Mouse (Mus musculus) heart, adult 2 months (tissue): Measurements from ENCODE around the gene Arrdc4. TPM values are rescaled to one million over a fixed set of nuclear protein-coding genes. Genes with fewer than 3 reads are reported as not detected.

ENCODE experiments used
- DNase-seq, 2 experiments: peaks; one replicate each; pipeline ENCODE4 v3.0.0; 2021
- H3K27ac ChIP-seq: fragments of 200-600 bp; 2 replicates; pipeline ENCODE4 v1.8.1; 2022
- H3K27me3 ChIP-seq: fragments of 200-500 bp; 2 replicates; pipeline ENCODE4 v1.6.1; 2012; ENCODE audit warnings: mild to moderate bottlenecking, low read length, inconsistent platforms, mixed read lengths; ENCODE audit not compliant: control insufficient read depth, insufficient read depth
- H3K36me3 ChIP-seq: fragments of 200-500 bp; 2 replicates; pipeline ENCODE4 v1.6.1; 2012; ENCODE audit warnings: low read length, inconsistent platforms; ENCODE audit not compliant: control insufficient read depth, insufficient read depth
- H3K4me1 ChIP-seq: fragments of 200-500 bp; 2 replicates; pipeline ENCODE4 v1.6.1; 2011; ENCODE audit warnings: low read length; ENCODE audit not compliant: control insufficient read depth, insufficient read depth
- H3K4me3 ChIP-seq: fragments of 200-600 bp; 2 replicates; pipeline ENCODE4 v1.8.1; 2022
- H3K79me2 ChIP-seq: fragments of 200-500 bp; replicated peaks from 2 replicates; pipeline ENCODE4 v1.6.1; 2012; ENCODE audit warnings: mild to moderate bottlenecking, inconsistent platforms, low read length, moderate library complexity, mixed read lengths; ENCODE audit not compliant: control insufficient read depth, insufficient read depth
- H3K9ac ChIP-seq: fragments of 200-500 bp; 2 replicates; pipeline ENCODE4 v1.6.1; 2012; ENCODE audit warnings: low read depth, mild to moderate bottlenecking, control low read depth, inconsistent platforms, low read length, mixed read lengths
- CTCF ChIP-seq: fragments of 200-600 bp; IDR thresholded peaks from 2 replicates; pipeline ENCODE4 v1.8.1; 2022; ENCODE audit warnings: antibody characterized with exemption, mild to moderate bottlenecking, moderate library complexity
- EP300 ChIP-seq: fragments of 200-500 bp; IDR thresholded peaks from 2 replicates; pipeline ENCODE4 v1.6.1; 2011; ENCODE audit warnings: low read depth, low read length, control low read depth; ENCODE audit not compliant: insufficient read depth
- POLR2A ChIP-seq: fragments of 200-500 bp; IDR thresholded peaks from 2 replicates; pipeline ENCODE4 v1.6.1; 2011; ENCODE audit warnings: mild to moderate bottlenecking, low read depth, low read length, control low read depth; ENCODE audit not compliant: insufficient read depth
- WGBS: fragments of 180-500 bp; shearing (Covaris S2); methylation state at CpG from one replicate; pipeline ENCODE4 v1.1.7; 2018; 5-methylcytosine and 5-hydroxymethylcytosine counted together
- intact Hi-C: fragments of 180-260 bp; cut with DNase I; formaldehyde crosslinking; loops from one replicate; pipeline ENCODE4 v1.15.1; 2025
- polyA plus RNA-seq: library from polyadenylated mRNA; depleted of rRNA; stranded (reverse); fragments of >200 nt; gene quantifications from 2 replicates; pipeline ENCODE4 v1.2.3, GENCODE M21; 2012
- total RNA-seq, 2 experiments: library from RNA; stranded (reverse); gene quantifications; 2 replicates each; pipeline ENCODE4 v1.2.3; 2021

Gene Arrdc4
- total and polyA plus RNA-seq, 3 experiments = 4.6 to 7.2 (median 6.3) TPM

DNA sequence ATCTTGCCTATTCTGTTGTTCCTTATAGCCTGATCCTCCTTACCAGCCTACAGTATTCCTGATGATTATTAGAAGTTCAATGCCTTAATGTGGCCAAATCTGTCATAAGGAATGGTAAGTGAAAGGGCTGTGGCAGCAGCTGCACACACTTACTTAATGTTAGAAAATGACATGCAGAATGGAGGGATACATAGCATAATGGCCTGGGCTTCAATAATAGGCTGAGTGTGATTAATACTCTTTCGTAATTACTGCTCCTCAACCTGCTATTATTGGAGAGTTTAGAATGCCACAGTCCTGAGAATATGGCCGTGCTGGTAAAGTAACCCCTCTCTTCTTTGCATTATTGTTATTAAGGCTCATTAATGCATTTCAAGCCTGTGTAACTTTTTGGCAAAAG, 4.8 kb downstream of the Arrdc4 start:
- Histone ChIP-seq H3K27ac (no peak overlapping the region; the same call in 1 of the 2 replicates), H3K79me2 (no peaks in the 10 kb centered on the region; the same call in 1 of the 2 replicates), H3K9ac (no peak overlapping the region), H3K4me3 (no peak overlapping the region), H3K36me3 (peaks cover 12% of the 10 kb centered on the region), H3K4me1 (peaks cover 12% of the 10 kb centered on the region), H3K27me3 (no peaks in the 10 kb centered on the region)
- TF ChIP-seq POLR2A (no peak), CTCF (no peak)
- no peak for DNase-seq
- 93% methylated on average over 2 of the region's 2 CpGs for WGBS
- intact Hi-C loops = loop anchor here (2.0 kb wide), 1 partner anchor 25 kb away; no protein-coding TSS in a partner anchor

DNA sequence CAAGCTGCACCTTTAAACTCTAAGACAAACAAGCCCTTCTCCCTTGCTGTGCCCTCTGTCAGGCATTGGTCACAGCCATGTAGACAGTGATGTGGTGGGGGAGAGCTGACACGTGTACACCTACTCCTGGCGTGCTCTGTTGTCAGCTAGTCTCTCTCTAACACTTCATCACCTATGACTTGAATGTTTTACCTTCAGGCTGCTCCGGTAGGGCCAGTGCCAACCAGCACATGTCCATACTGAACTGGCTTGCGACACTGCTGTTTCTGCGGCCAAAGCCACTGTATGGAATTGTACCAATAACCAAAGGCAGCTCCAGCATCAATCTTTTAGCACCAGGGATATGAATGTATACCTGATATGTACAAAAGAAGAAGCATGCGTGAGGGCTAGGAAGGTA, 8.3 kb downstream of the Arrdc4 start:
- WGBS = 90% methylated on average over 6 of the region's 6 CpGs
- no peaks in the 10 kb centered on the region; the same call in 1 of the 2 replicates for H3K79me2 ChIP-seq
- H3K4me3 ChIP-seq = no peak overlapping the region
- H3K36me3 ChIP-seq = peaks cover 10% of the 10 kb centered on the region
- TF ChIP-seq POLR2A (no peak), EP300 (no peak), CTCF (no peak)
- H3K4me1 ChIP-seq = peaks cover 6% of the 10 kb centered on the region
- H3K27ac ChIP-seq = no peak overlapping the region
- no peak for DNase-seq
- intact Hi-C loops = no loop called here
- H3K27me3 ChIP-seq = no peaks in the 10 kb centered on the region
- H3K9ac ChIP-seq = no peak overlapping the region

DNA sequence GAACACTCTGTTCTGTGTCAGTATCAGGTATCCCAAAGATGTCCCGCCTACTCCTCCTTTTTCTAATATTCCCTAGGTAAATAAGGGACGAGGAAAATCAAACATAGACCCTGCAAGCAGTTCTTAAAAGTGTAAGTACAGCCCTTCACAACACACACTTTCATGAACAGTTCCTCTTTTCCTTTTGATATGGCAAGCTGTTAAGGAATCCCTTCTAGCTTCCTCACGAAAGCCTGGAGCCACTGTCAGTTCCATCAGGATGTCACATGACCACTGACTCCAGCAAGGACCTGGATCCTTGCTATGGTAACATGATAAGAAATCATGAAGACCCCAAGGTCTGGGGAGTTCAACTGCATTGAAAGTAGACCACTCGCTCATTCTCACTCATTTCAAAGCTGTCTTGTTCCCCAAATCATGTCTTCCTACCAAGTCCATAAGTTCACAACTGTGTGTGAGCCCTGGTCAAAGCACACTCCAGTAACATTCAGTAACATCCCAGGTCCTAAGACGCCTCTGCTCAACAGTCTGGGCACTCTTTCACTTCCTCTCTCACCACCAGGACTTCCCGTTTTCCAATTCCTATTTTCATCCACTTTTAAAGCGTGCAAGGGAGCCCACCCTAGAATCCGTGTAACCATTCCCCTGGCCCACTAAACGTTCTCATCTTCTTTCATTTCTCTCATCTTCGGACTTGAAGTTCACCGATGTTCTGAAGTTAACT, 10.2 kb downstream of the Arrdc4 start:
- TF ChIP-seq CTCF = no peak
- WGBS = 85% methylated on average over 11 of the region's 11 CpGs
- no peaks in the 10 kb centered on the region for H3K27me3 ChIP-seq
- DNase-seq = no peak
- H3K9ac ChIP-seq = no peak overlapping the region
- H3K36me3 ChIP-seq = peaks cover 4% of the 10 kb centered on the region
- intact Hi-C loops = no loop called here
- H3K4me3 ChIP-seq = no peak overlapping the region
- no peak overlapping the region for H3K27ac ChIP-seq
- H3K4me1 ChIP-seq = no peaks in the 10 kb centered on the region
- no peaks in the 10 kb centered on the region for H3K79me2 ChIP-seq

DNA sequence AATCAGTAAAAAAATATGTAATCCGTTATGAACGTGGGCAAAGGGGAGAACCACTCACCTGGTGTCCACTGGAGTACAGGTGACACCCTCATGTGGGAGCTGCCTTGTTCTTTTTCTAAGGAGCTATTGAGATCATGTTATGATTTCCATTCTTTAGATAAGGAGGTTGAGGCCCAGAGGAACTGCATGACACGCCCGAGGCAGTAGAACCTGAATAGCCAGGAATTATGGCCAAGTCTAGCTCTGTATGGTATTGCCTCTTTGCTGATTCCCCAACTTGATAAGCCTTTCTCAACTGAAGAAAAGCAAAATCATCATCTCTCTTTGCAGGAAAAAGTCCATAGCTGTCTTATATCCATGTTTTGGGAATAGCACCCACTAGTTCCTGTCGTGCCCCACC, 22.7 kb downstream of the Arrdc4 start:
- DNase-seq = no peak
- intact Hi-C loops = no loop called here
- Histone ChIP-seq H3K79me2 (no peaks in the 10 kb centered on the region), H3K27me3 (no peaks in the 10 kb centered on the region), H3K4me3 (no peak overlapping the region), H3K4me1 (no peaks in the 10 kb centered on the region), H3K36me3 (no peaks in the 10 kb centered on the region), H3K9ac (no peak overlapping the region), H3K27ac (no peak overlapping the region)
- TF ChIP-seq CTCF (no peak), EP300 (no peak), POLR2A (no peak)
- 87% methylated on average over 5 of the region's 5 CpGs for WGBS

DNA sequence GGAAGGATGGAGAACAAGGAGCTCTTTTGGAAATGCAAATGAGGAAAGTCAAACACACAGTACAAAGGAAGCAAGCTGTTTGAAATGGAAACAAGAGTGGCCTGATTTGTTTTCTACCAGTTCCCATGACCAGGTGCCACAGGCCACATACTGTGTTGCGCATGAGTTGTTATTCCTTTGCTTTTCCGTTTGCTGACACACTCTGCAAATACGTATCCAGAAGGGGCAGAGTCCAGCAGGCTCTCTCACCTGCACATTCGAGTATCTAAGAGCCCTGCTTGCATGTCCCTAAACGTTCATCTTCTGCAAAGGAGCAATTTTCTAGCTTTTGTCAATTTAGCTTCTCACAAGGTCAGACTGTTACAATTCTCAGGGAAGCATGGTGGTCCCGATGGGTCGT, 24.3 kb downstream of the Arrdc4 start:
- no peaks in the 10 kb centered on the region for H3K79me2 ChIP-seq
- H3K27ac ChIP-seq = no peak overlapping the region
- no peaks in the 10 kb centered on the region for H3K27me3 ChIP-seq
- no peak overlapping the region for H3K4me3 ChIP-seq
- no peaks in the 10 kb centered on the region for H3K36me3 ChIP-seq
- TF ChIP-seq CTCF (no peak), EP300 (no peak), POLR2A (no peak)
- 90% methylated on average over 7 of the region's 7 CpGs for WGBS
- DNase-seq = no peak
- no peaks in the 10 kb centered on the region for H3K4me1 ChIP-seq
- no peak overlapping the region for H3K9ac ChIP-seq
- intact Hi-C loops = no loop called here

DNA sequence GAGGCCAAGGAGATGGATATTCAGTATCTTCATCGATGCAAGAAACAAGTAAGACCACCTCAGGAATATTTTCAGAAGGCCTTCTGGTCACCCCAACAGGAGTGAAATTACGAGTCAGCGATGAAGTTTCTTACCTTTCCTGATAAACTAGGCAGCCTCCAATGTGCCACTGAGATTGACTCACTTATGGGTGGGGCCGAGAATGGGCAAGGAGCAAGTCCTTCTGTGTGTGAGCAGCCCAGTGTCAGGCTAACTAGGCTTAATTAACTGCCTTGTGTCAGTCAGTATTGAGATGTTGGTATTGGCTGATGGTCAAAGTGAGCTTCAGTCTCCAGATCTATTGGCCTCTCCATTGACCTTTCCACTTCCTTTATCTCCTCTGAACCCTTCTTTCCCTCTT, 27.5 kb downstream of the Arrdc4 start:
- no peak overlapping the region for H3K9ac ChIP-seq
- 89% methylated on average over 4 of the region's 4 CpGs for WGBS
- TF ChIP-seq CTCF (no peak), EP300 (no peak), POLR2A (no peak)
- H3K36me3 ChIP-seq = no peaks in the 10 kb centered on the region
- H3K4me3 ChIP-seq = no peak overlapping the region
- no peaks in the 10 kb centered on the region for H3K27me3 ChIP-seq
- H3K79me2 ChIP-seq = no peaks in the 10 kb centered on the region
- H3K27ac ChIP-seq = no peak overlapping the region
- intact Hi-C loops = no loop called here
- peaks cover 3% of the 10 kb centered on the region for H3K4me1 ChIP-seq
- no peak for DNase-seq
